Mouse (Mus musculus) C2C12 (cell line): Measurements from ENCODE around the gene Pdk2.

Experiments
- CTCF ChIP-seq: IDR thresholded peaks from one replicate; pipeline ENCODE4 v1.5.1; 2011; ENCODE audit not compliant: control insufficient read depth, insufficient read depth, insufficient read length
- FOSL1 ChIP-seq: IDR thresholded peaks from one replicate; pipeline ENCODE4 v1.8.0; 2011; ENCODE audit warnings: mild to moderate bottlenecking, low read length; ENCODE audit not compliant: poor library complexity, insufficient read depth, severe bottlenecking
- MAX ChIP-seq: IDR thresholded peaks from one replicate; pipeline ENCODE4 v1.6.1; 2011; ENCODE audit warnings: mild to moderate bottlenecking, control low read depth
- MYOD1 ChIP-seq: IDR thresholded peaks from one replicate; pipeline ENCODE4 v1.6.1; 2011; ENCODE audit warnings: low read depth; ENCODE audit not compliant: control insufficient read depth, insufficient read length
- USF1 ChIP-seq: IDR thresholded peaks from one replicate; pipeline ENCODE4 v1.6.1; 2011; ENCODE audit warnings: low read depth, mild to moderate bottlenecking, control low read depth, moderate library complexity

DNA sequence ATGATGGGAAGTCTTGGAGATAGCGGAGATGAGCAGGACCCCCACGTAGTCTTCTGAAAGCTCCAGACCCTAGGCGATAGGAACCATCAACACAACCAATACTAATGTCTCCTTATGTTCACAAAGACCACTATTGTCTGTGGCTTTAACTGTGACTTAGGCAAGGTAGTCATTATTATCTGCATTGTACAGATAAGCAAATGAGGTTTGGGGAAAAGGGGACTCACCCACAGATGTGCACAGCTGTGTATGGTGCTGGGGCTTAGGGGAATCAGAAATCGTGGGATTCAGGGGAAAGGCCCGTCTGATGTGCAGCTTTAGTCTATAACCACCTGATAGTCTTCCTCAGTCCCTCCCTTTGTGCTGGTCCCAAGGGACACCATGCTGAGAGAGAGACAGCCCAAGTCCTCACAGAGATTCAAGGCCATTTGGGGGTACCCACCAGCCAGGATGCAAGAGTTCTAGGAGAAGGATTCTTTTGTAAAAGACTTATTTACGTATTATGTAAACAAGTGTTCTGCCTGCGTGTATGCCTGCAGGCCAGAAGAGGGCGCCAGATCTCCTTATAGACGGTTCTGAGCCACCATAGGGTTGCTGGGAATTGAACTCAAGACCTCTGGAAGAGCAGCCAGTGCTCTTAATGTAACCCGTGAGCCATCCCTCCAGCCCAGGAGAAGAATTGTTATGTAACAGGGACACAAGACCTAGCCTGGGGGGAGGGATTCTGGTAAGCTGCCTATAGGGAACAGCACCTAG is 18.7 kb downstream of the Pdk2 start:
- TF ChIP-seq FOSL1 (no peak), CTCF (no peak), MAX (no peak), MYOD1 (no peak), USF1 (no peak)
